In the genomic region with DNA sequence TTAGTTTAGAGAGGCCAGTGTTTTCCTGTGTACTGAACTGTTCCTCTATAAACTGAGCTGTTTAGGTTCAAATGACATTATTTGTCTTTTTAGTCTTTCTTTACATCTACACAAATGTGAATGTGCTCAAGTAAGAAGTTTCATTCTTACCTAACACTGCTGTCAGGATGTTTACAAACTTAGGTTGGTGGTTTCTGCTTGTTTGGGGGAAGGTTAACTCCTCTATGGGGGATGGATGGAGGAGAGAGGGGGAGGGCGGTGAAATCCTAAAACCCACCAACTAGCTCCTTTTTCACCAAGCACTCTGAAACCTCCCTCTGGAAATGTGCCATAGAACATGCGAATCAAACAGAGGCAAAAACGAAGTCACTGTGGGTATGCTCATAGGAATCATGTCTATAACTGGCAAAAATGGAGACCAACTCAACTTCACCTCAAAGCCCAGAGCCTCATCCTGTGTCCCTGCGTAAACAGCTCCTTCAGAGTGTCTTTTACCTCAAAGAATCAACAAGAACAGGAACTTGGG, we compare ENCODE assay signal across 10 mouse cellular contexts. TPM values are rescaled to one million over a fixed set of nuclear protein-coding genes. Genes with fewer than 3 reads are reported as not detected.
DNase-seq lines count a peak whose midpoint lies in the region; ATAC-seq lines count a peak whose summit lies in the region.
"Had no signal": no experiment of that assay in that cellular context is flagged by ENCODE, and none has a peak within 500 bp of the region (broad histone marks: within the 10 kb centered on the region; RNA-seq: fewer than 3 reads in every experiment).

No protein-coding gene starts in this region.

- H3K4me2 ChIP-seq in heart, embryonic 16.5 days (ENCODE audit: low read depth, low read length): peak overlapping the region; percentile 29
- no peak overlapping the region; the same call in 1 of the 2 replicates for H3K4me2 ChIP-seq in lung, embryonic 15.5 days
- no peak overlapping the region for H3K4me2 ChIP-seq in embryonic facial prominence, embryonic 15.5 days (replicated peaks)
- no peak overlapping the region for H3K4me2 ChIP-seq in stomach, embryonic 14.5 days (replicated peaks; ENCODE audit: low read depth, low read length)
- H3K4me2 ChIP-seq: liver, embryonic 12.5 days had no signal

- H3K36me3 ChIP-seq in heart, embryonic 16.5 days (ENCODE audit: control insufficient read depth, insufficient read depth): 0 out of 2 replicates have a peak, but pooled peaks cover 2% of the 10 kb centered on the region
- no peaks in the 10 kb centered on the region for H3K36me3 ChIP-seq in lung, embryonic 15.5 days
- H3K36me3 ChIP-seq in embryonic facial prominence, embryonic 15.5 days: 0 out of 2 replicates have a peak, but pooled peaks cover 2% of the 10 kb centered on the region
- H3K36me3 ChIP-seq in stomach, embryonic 14.5 days (ENCODE audit: control insufficient read depth, insufficient read depth, low read length): 0 out of 2 replicates have a peak, but pooled peaks cover 3% of the 10 kb centered on the region

- H3K27ac ChIP-seq in heart, embryonic 16.5 days (ENCODE audit: low read length): peak overlapping the region; percentile 87
- H3K27ac ChIP-seq in lung, embryonic 15.5 days: peak overlapping the region; percentile 49
- peak overlapping the region; percentile 63 for H3K27ac ChIP-seq in embryonic facial prominence, embryonic 15.5 days (replicated peaks)
- H3K27ac ChIP-seq in stomach, embryonic 14.5 days (ENCODE audit: low read length): peak overlapping the region; percentile 39; the same call in 1 of the 2 replicates
- H3K27ac ChIP-seq: liver, embryonic 12.5 days had no signal

- peaks cover 41% of the 10 kb centered on the region for H3K4me1 ChIP-seq in heart, embryonic 16.5 days (ENCODE audit: control insufficient read depth, insufficient read depth, low read length)
- H3K4me1 ChIP-seq in lung, embryonic 15.5 days: peaks cover 34% of the 10 kb centered on the region
- H3K4me1 ChIP-seq in embryonic facial prominence, embryonic 15.5 days: peaks cover 21% of the 10 kb centered on the region
- H3K4me1 ChIP-seq in stomach, embryonic 14.5 days (ENCODE audit: control insufficient read depth, insufficient read depth, low read length): 0 out of 2 replicates have a peak, but pooled peaks cover 12% of the 10 kb centered on the region

- H3K4me3 ChIP-seq in heart, embryonic 16.5 days (ENCODE audit: low read length): no peak overlapping the region
- H3K4me3 ChIP-seq in lung, embryonic 15.5 days: no peak overlapping the region
- no peak overlapping the region for H3K4me3 ChIP-seq in embryonic facial prominence, embryonic 15.5 days (replicated peaks)
- H3K4me3 ChIP-seq in stomach, embryonic 14.5 days (ENCODE audit: low read depth, low read length): no peak overlapping the region
- H3K4me3 ChIP-seq: liver, embryonic 12.5 days had no signal

- DNase-seq in heart, postnatal 25 days (ENCODE audit: low spot score): no peak
- no peak for DNase-seq in lung, postnatal 4 days
- no peak for DNase-seq in thymus, postnatal 25 days
- DNase-seq: right cerebral cortex, postnatal 4 days had no signal

- peak overlapping the region; percentile 44; the same call in 1 of the 2 replicates for H3K9ac ChIP-seq in heart, embryonic 16.5 days (ENCODE audit: low read length)
- H3K9ac ChIP-seq in lung, embryonic 15.5 days: no peak overlapping the region
- no peak overlapping the region for H3K9ac ChIP-seq in embryonic facial prominence, embryonic 15.5 days
- no peak overlapping the region for H3K9ac ChIP-seq in stomach, embryonic 14.5 days (replicated peaks; ENCODE audit: low read depth, low read length)
- H3K9ac ChIP-seq: liver, embryonic 12.5 days had no signal

- 57% methylated on average over 4 of the region's 4 CpGs for WGBS in heart, embryonic 16.5 days
- WGBS in lung, embryonic 15.5 days: 49% methylated on average over 4 of the region's 4 CpGs
- 50% methylated on average over 4 of the region's 4 CpGs for WGBS in embryonic facial prominence, embryonic 15.5 days
- WGBS in stomach, embryonic 14.5 days: 62% methylated on average over 4 of the region's 4 CpGs

- H3K27me3 ChIP-seq in heart, embryonic 16.5 days (ENCODE audit: control insufficient read depth, insufficient read depth, low read length): no peaks in the 10 kb centered on the region
- H3K27me3 ChIP-seq in lung, embryonic 15.5 days: no peaks in the 10 kb centered on the region
- no peaks in the 10 kb centered on the region for H3K27me3 ChIP-seq in embryonic facial prominence, embryonic 15.5 days
- no peaks in the 10 kb centered on the region for H3K27me3 ChIP-seq in stomach, embryonic 14.5 days (ENCODE audit: control insufficient read depth, insufficient read depth, low read length)
- H3K27me3 ChIP-seq: liver, embryonic 12.5 days had no signal

- intact Hi-C loops in heart, postnatal 25 days (cut with DNase I): no loop called here

- ATAC-seq in heart, embryonic 16.5 days (replicated peaks; ENCODE audit: extremely low read depth, insufficient read depth, low FRiP score): no peak
- no peak for ATAC-seq in lung, embryonic 15.5 days (ENCODE audit: borderline replicate concordance, extremely low read depth, low FRiP score, low TSS enrichment)
- no peak for ATAC-seq in embryonic facial prominence, embryonic 15.5 days (ENCODE audit: insufficient number of reproducible peaks, low FRiP score, low TSS enrichment, low read depth)
- no peak for ATAC-seq in stomach, embryonic 14.5 days (ENCODE audit: insufficient number of reproducible peaks, insufficient read depth, low FRiP score, low read depth)
- ATAC-seq in frontal cortex, adult (ENCODE audit: low TSS enrichment): no peak; the same call in 1 of the 2 replicates
- ATAC-seq: liver, embryonic 12.5 days had no signal

- H3K9me3 ChIP-seq in heart, embryonic 16.5 days (replicated peaks; ENCODE audit: control insufficient read depth, low read length): 0 out of 2 replicates have a peak, but pooled peaks cover 4% of the 10 kb centered on the region
- no peaks in the 10 kb centered on the region for H3K9me3 ChIP-seq in lung, embryonic 15.5 days
- no peaks in the 10 kb centered on the region for H3K9me3 ChIP-seq in embryonic facial prominence, embryonic 15.5 days (replicated peaks)
- H3K9me3 ChIP-seq in stomach, embryonic 14.5 days (ENCODE audit: control insufficient read depth, low read depth, low read length): no peaks in the 10 kb centered on the region
- H3K9me3 ChIP-seq: liver, embryonic 12.5 days had no signal

RNA-seq across cellular contexts. Expression of a gene that starts 12.7 kb away (rescaled TPM):
- polyA plus RNA-seq in heart, embryonic 16.5 days (2015; fragmentation: Nextera tagmentation; extraction: Ambion mirVana): 457 and 460 TPM in 2 replicates
- 100 to 1,000 TPM; 184 to 203 TPM for total RNA-seq in heart, postnatal 25 days (2021)
- 468 TPM in 2 replicates for polyA plus RNA-seq in lung, embryonic 15.5 days (2015; fragmentation: Nextera tagmentation; extraction: Ambion mirVana)
- polyA plus RNA-seq in embryonic facial prominence, embryonic 15.5 days (2015; fragmentation: Nextera tagmentation; extraction: Ambion mirVana): 495 and 497 TPM in 2 replicates
- 489 and 499 TPM in 2 replicates for polyA plus RNA-seq in stomach, embryonic 14.5 days (2014; fragmentation: Nextera tagmentation; extraction: Ambion mirVana)
